Mouse (Mus musculus) megakaryocyte-erythroid progenitor cell, adult 5 weeks (primary cell): Measurements from ENCODE around the gene Mesd. TPM values are rescaled to one million over a fixed set of nuclear protein-coding genes. Genes with fewer than 3 reads are reported as not detected.

Experiments used
- polyA plus RNA-seq: library from polyadenylated mRNA; stranded (reverse); fragments of >175 nt; gene quantifications from 2 replicates; pipeline ENCODE4 v1.2.3, GENCODE M21; 2012

The Mesd gene
- polyA plus RNA-seq: 64.8 and 65.3 TPM in 2 replicates

DNA sequence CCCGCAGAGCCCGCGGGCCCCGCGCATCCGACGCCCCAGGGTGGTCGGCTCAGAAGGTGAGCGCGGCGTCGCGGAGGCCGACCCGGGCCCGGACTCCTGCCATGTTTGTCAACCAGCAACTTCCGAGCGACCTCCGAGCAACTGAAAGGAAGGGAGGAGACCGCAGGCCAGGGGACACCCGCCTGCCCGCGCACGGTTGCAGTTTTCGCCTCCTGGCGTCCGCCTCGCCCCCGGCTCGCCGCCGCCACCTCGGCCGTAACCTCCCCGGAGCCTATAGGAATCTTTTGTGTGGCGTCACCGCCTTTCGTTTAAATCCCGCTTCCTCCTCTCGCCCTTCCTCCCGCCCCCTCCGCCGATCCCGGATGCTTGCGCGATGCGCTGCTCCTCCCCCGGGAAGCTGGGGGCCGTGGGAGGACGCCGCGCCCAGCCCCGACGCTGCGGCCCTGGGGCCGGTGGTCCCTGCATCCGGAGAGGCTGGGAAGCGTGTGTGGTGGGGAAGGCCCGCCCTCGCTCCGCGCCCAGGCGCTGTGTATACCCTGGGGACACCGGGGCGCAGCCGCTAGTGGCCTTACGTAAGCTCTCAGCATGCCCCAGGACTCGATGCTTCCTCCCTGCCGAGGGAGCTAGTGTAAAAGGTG lies at the start of gene Mesd, which contains the start of gene Tlnrd1:
Gene Mesd (plus strand): TSS at position 446 of the 638 bp plus-strand sequence.
Gene Tlnrd1 (minus strand): TSS at position 285 of the 638 bp plus-strand sequence.

Other genes starting within 250 kb of the Mesd start
- 16.2 and 23.3 TPM in 2 replicates for gene Il16, start 138.7 kb upstream of the Mesd start, polyA plus RNA-seq
- not detected in 2 replicates for gene Cfap161, start 89.6 kb upstream of the Mesd start, polyA plus RNA-seq
- 43.3 and 44.1 TPM in 2 replicates for gene Tlnrd1, start 161 bp upstream of the Mesd start, polyA plus RNA-seq
- gene Cemip, start 202.0 kb downstream of the Mesd start, polyA plus RNA-seq: not detected in 2 replicates